Mouse (Mus musculus): ENCODE results near the gene Bach1.

- TF ChIP-seq CTCF (IDR thresholded peaks at IDR 0.05; ENCODE audit: extremely low read depth, insufficient read length, insufficient replicate concordance, low read depth, low read length) (no peak), POLR2A (IDR thresholded peaks at IDR 0.05; ENCODE audit: low read depth, low read length) (no peak)
Observed at GRCm38 (mm10) chr16:87691102-87691501, 7.6 kb upstream of the Bach1 start.
